Mouse (Mus musculus): ENCODE results near the gene Itprid2. TPM values are rescaled to one million over a fixed set of nuclear protein-coding genes. Genes with fewer than 3 reads are reported as not detected.

Gene Itprid2
- polyA plus RNA-seq, 1 experiment from 2014 or later: 7.8 TPM

DNA sequence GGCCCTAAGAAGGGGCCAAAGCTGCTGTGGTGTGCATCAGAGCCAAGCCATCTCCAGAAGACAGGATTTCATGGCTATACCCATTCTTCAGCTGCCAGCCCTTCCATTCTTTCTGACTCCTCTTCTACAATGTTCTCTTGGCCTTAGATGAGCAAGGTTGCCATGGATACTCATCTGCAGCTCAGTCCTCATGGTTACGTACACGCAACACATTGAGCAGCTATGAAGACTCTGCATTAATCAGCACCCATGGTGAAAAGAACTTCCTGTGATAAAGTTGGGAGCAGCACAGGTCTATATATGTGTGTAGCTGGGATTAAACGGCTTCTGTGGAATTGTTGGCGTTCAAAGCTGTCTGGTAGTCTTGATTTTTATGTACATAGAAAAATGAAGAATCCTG, 48.1 kb downstream of the Itprid2 start:
- DNase-seq (ENCODE audit: low spot score): no peak
- 90% methylated on average over 4 of the region's 4 CpGs for WGBS
- ATAC-seq (ENCODE audit: low FRiP score): no peak

DNA sequence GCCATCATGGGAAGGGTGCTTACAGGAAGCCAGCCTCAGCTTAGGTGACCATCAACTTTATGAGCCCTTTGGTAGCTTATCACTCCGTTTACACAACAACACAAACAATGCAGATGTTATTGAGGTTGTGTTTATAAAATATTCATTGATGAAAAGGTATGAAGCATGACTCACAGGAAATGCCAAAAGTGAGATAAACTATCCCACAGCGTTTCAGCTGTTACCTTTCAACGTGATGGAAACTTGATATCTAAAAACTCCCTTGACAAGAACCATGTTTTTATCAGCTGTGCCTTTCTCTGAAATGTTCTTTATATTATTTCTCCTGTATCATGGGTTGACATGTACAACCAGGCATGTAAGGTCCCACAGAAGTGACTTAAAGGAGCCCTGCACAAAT, 55.7 kb downstream of the Itprid2 start:
- Histone ChIP-seq H3K9ac (ENCODE audit: low read depth, low read length) (no peak overlapping the region), H3K4me1 (replicated peaks; ENCODE audit: control insufficient read depth, insufficient read depth, low read length) (no peaks in the 10 kb centered on the region), H3K36me3 (ENCODE audit: control insufficient read depth, insufficient read depth, low read length) (no peaks in the 10 kb centered on the region), H3K9me3 (ENCODE audit: control insufficient read depth, low read length) (no peaks in the 10 kb centered on the region), H3K4me2 (replicated peaks; ENCODE audit: low read depth, low read length) (no peak overlapping the region), H3K27me3 (ENCODE audit: control insufficient read depth, insufficient read depth, low read length) (no peaks in the 10 kb centered on the region), H3K4me3 (ENCODE audit: low read depth, low read length) (no peak overlapping the region), H3K27ac (ENCODE audit: low read depth, low read length) (no peak overlapping the region)
- DNase-seq (ENCODE audit: low spot score) (no peak), ATAC-seq (ENCODE audit: low FRiP score) (no peak)
- WGBS: 83% methylated on average over 3 of the region's 3 CpGs

More for the DNA sequence above, 48.1 kb downstream of the Itprid2 start:
- H3K9me3 ChIP-seq (ENCODE audit: control insufficient read depth, low read length): no peaks in the 10 kb centered on the region
- H3K27me3 ChIP-seq (ENCODE audit: control insufficient read depth, insufficient read depth, low read length): no peaks in the 10 kb centered on the region
- H3K4me2 ChIP-seq (replicated peaks; ENCODE audit: low read depth, low read length): no peak overlapping the region
- no peak overlapping the region for H3K4me3 ChIP-seq (ENCODE audit: low read depth, low read length)
- no peak overlapping the region for H3K9ac ChIP-seq (ENCODE audit: low read depth, low read length)
- H3K27ac ChIP-seq (ENCODE audit: low read depth, low read length): no peak overlapping the region
- no peaks in the 10 kb centered on the region for H3K36me3 ChIP-seq (ENCODE audit: control insufficient read depth, insufficient read depth, low read length)
- H3K4me1 ChIP-seq (replicated peaks; ENCODE audit: control insufficient read depth, insufficient read depth, low read length): no peaks in the 10 kb centered on the region

DNA sequence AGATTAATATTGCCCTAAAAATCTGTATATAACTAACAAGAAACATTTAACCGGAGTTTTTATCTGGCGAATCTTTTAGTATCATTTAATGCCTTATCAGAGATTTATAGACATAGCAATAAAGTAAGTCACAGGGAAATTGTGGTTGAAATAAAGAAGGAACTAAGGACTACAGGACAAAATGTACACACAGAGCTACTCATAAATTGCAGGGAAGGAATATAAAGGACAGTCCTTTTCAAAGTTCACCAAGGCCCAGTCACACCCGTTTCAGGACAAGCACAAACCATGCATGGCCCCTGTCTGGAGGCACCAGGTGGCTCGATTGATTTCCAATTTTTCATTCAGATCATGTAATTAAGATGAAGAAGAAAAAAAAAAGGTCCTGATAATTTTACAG, 60.0 kb downstream of the Itprid2 start:
- H3K4me2 ChIP-seq (replicated peaks; ENCODE audit: low read depth, low read length): no peak overlapping the region
- ATAC-seq (ENCODE audit: low FRiP score): no peak
- no peak for DNase-seq (ENCODE audit: low spot score)
- H3K36me3 ChIP-seq (ENCODE audit: control insufficient read depth, insufficient read depth, low read length): no peaks in the 10 kb centered on the region
- no peak overlapping the region for H3K4me3 ChIP-seq (ENCODE audit: low read depth, low read length)
- no peaks in the 10 kb centered on the region for H3K9me3 ChIP-seq (ENCODE audit: control insufficient read depth, low read length)
- no peak overlapping the region for H3K27ac ChIP-seq (ENCODE audit: low read depth, low read length)
- 91% methylated on average over 4 of the region's 4 CpGs for WGBS
- no peaks in the 10 kb centered on the region for H3K27me3 ChIP-seq (ENCODE audit: control insufficient read depth, insufficient read depth, low read length)
- no peaks in the 10 kb centered on the region for H3K4me1 ChIP-seq (replicated peaks; ENCODE audit: control insufficient read depth, insufficient read depth, low read length)
- H3K9ac ChIP-seq (ENCODE audit: low read depth, low read length): no peak overlapping the region

DNA sequence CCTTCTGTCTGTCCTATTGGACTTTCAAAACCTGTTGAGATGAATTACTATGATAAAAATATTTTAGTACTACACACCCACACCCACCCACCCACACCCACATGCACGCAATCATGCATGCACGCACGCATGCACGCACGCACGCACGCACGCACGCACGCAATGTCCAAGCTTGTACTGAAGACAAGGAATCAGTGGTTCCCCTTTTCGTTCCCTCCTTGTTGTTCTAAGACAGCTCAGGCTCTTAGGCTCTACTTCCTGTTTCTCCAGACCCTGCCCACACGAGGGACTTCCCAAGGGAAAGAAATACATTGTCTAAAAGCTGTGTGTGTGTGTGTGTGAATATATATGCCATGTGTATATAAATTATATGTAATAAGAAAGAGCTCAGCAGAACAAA, 60.8 kb downstream of the Itprid2 start:
- WGBS: 92% methylated on average over 12 of the region's 12 CpGs

DNA sequence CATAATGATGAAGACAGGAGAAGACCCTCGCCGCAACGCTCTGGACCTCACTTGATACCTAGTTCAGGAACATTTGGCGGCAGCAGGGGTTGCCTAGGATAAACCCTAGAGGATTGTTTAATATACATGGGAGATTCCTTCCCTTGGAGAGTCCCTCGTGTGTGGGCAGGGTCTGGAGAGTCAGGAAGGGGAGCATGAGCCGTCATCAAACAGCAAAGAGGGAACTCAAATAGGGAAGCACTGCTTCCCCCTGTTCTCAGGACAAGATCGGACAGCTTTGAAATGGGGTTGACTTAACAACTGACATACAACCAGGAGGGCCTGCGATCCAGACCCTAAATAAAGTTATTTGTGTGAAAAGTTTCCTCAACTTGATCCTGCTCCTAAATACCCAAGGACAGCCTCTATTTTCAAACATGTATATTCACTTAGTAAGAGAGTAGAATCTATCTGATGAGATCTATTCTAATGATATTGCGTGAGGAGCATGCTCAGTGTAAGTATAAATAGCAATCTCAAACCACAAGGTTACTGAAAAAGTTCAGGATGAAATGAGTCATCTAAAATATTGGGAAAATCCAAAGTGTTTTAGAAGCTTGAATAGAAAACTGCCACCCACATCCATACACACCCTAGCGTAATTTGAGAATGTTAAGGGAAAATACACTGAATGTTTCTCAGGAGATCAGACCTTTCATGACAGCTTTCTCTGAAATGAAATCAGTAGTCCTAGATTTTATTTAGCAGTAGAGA, 61.5 kb downstream of the Itprid2 start:
- Histone ChIP-seq H3K4me1 (replicated peaks; ENCODE audit: control insufficient read depth, insufficient read depth, low read length) (no peaks in the 10 kb centered on the region), H3K4me3 (ENCODE audit: low read depth, low read length) (no peak overlapping the region), H3K9ac (ENCODE audit: low read depth, low read length) (no peak overlapping the region), H3K36me3 (ENCODE audit: control insufficient read depth, insufficient read depth, low read length) (no peaks in the 10 kb centered on the region), H3K4me2 (replicated peaks; ENCODE audit: low read depth, low read length) (no peak overlapping the region), H3K9me3 (ENCODE audit: control insufficient read depth, low read length) (no peaks in the 10 kb centered on the region), H3K27ac (ENCODE audit: low read depth, low read length) (no peak overlapping the region), H3K27me3 (ENCODE audit: control insufficient read depth, insufficient read depth, low read length) (no peaks in the 10 kb centered on the region)
- DNase-seq (ENCODE audit: low spot score): no peak
- WGBS: 85% methylated on average over 10 of the region's 10 CpGs
- ATAC-seq (ENCODE audit: low FRiP score): no peak

More for the DNA sequence above, 60.8 kb downstream of the Itprid2 start:
- Histone ChIP-seq H3K36me3 (ENCODE audit: control insufficient read depth, insufficient read depth, low read length) (no peaks in the 10 kb centered on the region), H3K4me1 (replicated peaks; ENCODE audit: control insufficient read depth, insufficient read depth, low read length) (no peaks in the 10 kb centered on the region), H3K4me2 (replicated peaks; ENCODE audit: low read depth, low read length) (no peak overlapping the region), H3K4me3 (ENCODE audit: low read depth, low read length) (no peak overlapping the region), H3K9me3 (ENCODE audit: control insufficient read depth, low read length) (no peaks in the 10 kb centered on the region), H3K27me3 (ENCODE audit: control insufficient read depth, insufficient read depth, low read length) (no peaks in the 10 kb centered on the region), H3K27ac (ENCODE audit: low read depth, low read length) (no peak overlapping the region), H3K9ac (ENCODE audit: low read depth, low read length) (no peak overlapping the region)
- ATAC-seq (ENCODE audit: low FRiP score): no peak
- no peak for DNase-seq (ENCODE audit: low spot score)

DNA sequence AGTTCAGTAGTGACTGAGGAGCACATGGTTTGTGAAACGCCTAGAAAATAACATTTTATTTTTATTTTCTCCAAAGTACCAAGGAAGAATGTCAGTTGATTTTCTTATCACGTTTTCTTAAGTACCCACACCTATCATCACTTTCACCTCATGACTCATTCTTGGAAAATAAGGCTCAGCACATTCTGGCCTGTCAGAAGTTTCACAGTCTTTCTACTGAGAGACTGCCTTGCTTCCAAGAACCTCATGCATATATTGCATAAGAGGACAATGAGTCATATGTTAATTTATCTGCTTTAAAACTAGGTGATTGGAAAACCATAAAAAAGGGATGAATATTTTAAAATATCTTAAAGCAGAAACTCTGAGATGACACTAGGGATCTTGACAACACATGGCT, 63.0 kb downstream of the Itprid2 start:
- WGBS: 77% methylated on average over 2 of the region's 2 CpGs
- no peaks in the 10 kb centered on the region for H3K9me3 ChIP-seq (ENCODE audit: control insufficient read depth, low read length)
- H3K4me2 ChIP-seq (replicated peaks; ENCODE audit: low read depth, low read length): no peak overlapping the region
- H3K36me3 ChIP-seq (ENCODE audit: control insufficient read depth, insufficient read depth, low read length): no peaks in the 10 kb centered on the region
- H3K9ac ChIP-seq (ENCODE audit: low read depth, low read length): no peak overlapping the region
- DNase-seq (ENCODE audit: low spot score) (no peak), ATAC-seq (ENCODE audit: low FRiP score) (no peak)
- H3K4me3 ChIP-seq (ENCODE audit: low read depth, low read length): no peak overlapping the region
- no peak overlapping the region for H3K27ac ChIP-seq (ENCODE audit: low read depth, low read length)
- no peaks in the 10 kb centered on the region for H3K27me3 ChIP-seq (ENCODE audit: control insufficient read depth, insufficient read depth, low read length)
- no peaks in the 10 kb centered on the region for H3K4me1 ChIP-seq (replicated peaks; ENCODE audit: control insufficient read depth, insufficient read depth, low read length)

DNA sequence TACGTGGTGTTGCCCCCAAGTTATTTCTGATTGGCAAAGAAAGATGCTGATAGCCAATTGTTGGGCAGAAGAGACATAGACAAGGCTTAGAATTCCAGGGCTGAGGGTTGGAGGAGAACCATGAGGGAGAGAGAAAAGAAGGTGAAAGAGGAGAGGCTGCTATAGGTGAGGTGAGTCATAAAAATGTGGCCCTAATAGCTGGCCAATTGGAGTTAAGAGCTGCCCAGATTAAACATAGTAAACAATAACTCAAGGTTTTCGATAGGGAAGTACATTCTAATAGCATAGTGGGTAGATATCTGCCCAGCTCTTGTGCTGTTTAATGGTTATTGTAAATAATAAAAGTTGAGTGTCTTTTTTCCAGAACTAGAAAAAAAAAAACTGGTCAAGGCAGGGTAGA, 69.6 kb downstream of the Itprid2 start:
- H3K4me1 ChIP-seq (replicated peaks; ENCODE audit: control insufficient read depth, insufficient read depth, low read length): no peaks in the 10 kb centered on the region
- H3K27ac ChIP-seq (ENCODE audit: low read depth, low read length): no peak overlapping the region
- H3K36me3 ChIP-seq (ENCODE audit: control insufficient read depth, insufficient read depth, low read length): no peaks in the 10 kb centered on the region
- H3K27me3 ChIP-seq (ENCODE audit: control insufficient read depth, insufficient read depth, low read length): no peaks in the 10 kb centered on the region
- H3K4me2 ChIP-seq (replicated peaks; ENCODE audit: low read depth, low read length): no peak overlapping the region
- WGBS: 94% methylated on average over 2 of the region's 2 CpGs
- DNase-seq (ENCODE audit: low spot score): no peak
- no peak overlapping the region for H3K9ac ChIP-seq (ENCODE audit: low read depth, low read length)
- no peaks in the 10 kb centered on the region for H3K9me3 ChIP-seq (ENCODE audit: control insufficient read depth, low read length)
- ATAC-seq (ENCODE audit: low FRiP score): no peak
- H3K4me3 ChIP-seq (ENCODE audit: low read depth, low read length): no peak overlapping the region

DNA sequence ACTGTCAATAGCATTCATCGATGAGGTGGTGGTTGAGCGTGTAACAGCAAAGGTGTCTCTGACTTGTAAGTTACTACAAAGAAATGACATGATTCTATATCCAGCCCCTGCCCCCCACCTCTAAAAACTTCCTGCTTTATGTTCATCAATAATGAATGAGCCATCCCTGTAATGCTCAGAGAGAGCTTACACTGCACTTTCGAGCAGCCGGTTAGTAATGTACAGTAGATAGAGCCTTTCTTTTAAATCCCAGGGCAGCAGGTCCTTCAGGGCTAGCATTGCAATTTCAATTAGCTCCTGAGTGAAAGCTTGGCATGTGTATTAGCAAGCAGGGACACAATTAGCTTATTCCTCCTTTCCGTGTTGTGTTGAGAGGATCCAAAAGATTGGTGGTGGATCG, 72.4 kb downstream of the Itprid2 start, which contains the start of gene Ppp1r1c:
Ppp1r1c (plus strand) TSS at position 206 of the 400 bp plus-strand sequence.
- WGBS: 89% methylated on average over 6 of the region's 6 CpGs
- no peak within 1 kb of the TSS for H3K4me2 ChIP-seq (replicated peaks; ENCODE audit: low read depth, low read length)

DNA sequence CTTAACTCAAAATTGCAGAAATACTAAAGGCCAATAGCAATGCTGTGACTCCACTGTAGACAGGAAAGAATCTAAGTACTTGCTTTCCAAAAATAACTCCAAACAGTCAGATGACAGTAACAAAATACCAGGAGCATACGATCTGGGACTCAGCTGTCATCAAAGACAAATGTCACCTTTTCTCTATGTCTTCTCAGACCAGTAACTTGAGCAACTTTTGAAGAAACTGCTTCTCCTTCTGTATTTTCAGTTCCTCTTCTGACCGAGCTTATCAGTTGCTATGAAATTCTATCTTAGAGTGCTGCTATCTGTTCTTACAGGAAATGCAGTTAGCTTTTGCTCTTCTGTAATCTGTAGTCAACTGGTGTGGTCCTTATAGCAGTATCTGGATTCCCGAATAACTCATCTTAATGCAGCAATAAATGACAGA, 78.5 kb downstream of the Itprid2 start:
- DNase-seq (ENCODE audit: low spot score) (no peak), ATAC-seq (ENCODE audit: low FRiP score) (no peak)
- Histone ChIP-seq H3K36me3 (ENCODE audit: control insufficient read depth, insufficient read depth, low read length) (no peaks in the 10 kb centered on the region), H3K4me2 (replicated peaks; ENCODE audit: low read depth, low read length) (no peak overlapping the region), H3K9ac (ENCODE audit: low read depth, low read length) (no peak overlapping the region), H3K9me3 (ENCODE audit: control insufficient read depth, low read length) (no peaks in the 10 kb centered on the region), H3K4me1 (replicated peaks; ENCODE audit: control insufficient read depth, insufficient read depth, low read length) (no peaks in the 10 kb centered on the region), H3K4me3 (ENCODE audit: low read depth, low read length) (no peak overlapping the region), H3K27me3 (ENCODE audit: control insufficient read depth, insufficient read depth, low read length) (no peaks in the 10 kb centered on the region), H3K27ac (ENCODE audit: low read depth, low read length) (no peak overlapping the region)
- WGBS: 76% methylated on average over 3 of the region's 3 CpGs

More for the DNA sequence above, 72.4 kb downstream of the Itprid2 start, which contains the start of gene Ppp1r1c:
- Histone ChIP-seq H3K27ac (ENCODE audit: low read depth, low read length) (no peak within 1 kb of the TSS), H3K27me3 (ENCODE audit: control insufficient read depth, insufficient read depth, low read length) (no peaks in the 10 kb centered on the region), H3K36me3 (ENCODE audit: control insufficient read depth, insufficient read depth, low read length) (no peaks in the 10 kb centered on the region), H3K9me3 (ENCODE audit: control insufficient read depth, low read length) (no peaks in the 10 kb centered on the region), H3K4me1 (replicated peaks; ENCODE audit: control insufficient read depth, insufficient read depth, low read length) (no peaks in the 10 kb centered on the region), H3K4me3 (ENCODE audit: low read depth, low read length) (no peak within 1 kb of the TSS), H3K9ac (ENCODE audit: low read depth, low read length) (no peak within 1 kb of the TSS)
- no peak for DNase-seq (ENCODE audit: low spot score)
- ATAC-seq (ENCODE audit: low FRiP score): no peak
